Mouse (Mus musculus) gastrocnemius, adult 2 months (tissue): ENCODE data around the gene Hdac1. TPM values are rescaled to one million over a fixed set of nuclear protein-coding genes. Genes with fewer than 3 reads are reported as not detected.
A peak's percentile ranks its signal among the peaks of the same experiment; 100 is the strongest.

Source experiments
- DNase-seq: peaks from one replicate; pipeline ENCODE4 v3.0.0; 2022
- H3K27ac ChIP-seq: fragments of 200-600 bp; 2 replicates; pipeline ENCODE4 v1.8.1; 2022; ENCODE audit warnings: mild to moderate bottlenecking
- H3K4me3 ChIP-seq: fragments of 200-600 bp; 2 replicates; pipeline ENCODE4 v1.8.1; 2022; ENCODE audit warnings: mild to moderate bottlenecking, moderate library complexity
- CTCF ChIP-seq: fragments of 200-600 bp; IDR thresholded peaks from 2 replicates; pipeline ENCODE4 v1.8.1; 2022; ENCODE audit warnings: antibody characterized with exemption, mild to moderate bottlenecking, moderate library complexity
- intact Hi-C: fragments of 180-260 bp; cut with DNase I; formaldehyde crosslinking; loops from one replicate; pipeline ENCODE4 v1.15.1; 2025
- total RNA-seq, 2 experiments: library from RNA; stranded (reverse); gene quantifications; 2 replicates each; pipeline ENCODE4 v1.2.3; 2021

Hdac1 gene
- total RNA-seq, 2 experiments from 2014 or later, result 9.1 to 10.6 TPM

- Histone ChIP-seq H3K4me3 (peak overlapping the region; percentile 79), H3K27ac (peak overlapping the region; percentile 48)
- TF ChIP-seq CTCF, result peak; percentile 68
- DNase-seq, result peak; percentile 53
- intact Hi-C loops, result no loop called here
These were observed 28.1 kb downstream of the Hdac1 start for GRCm38 (mm10) chr4:129514300-129514898.

GRCm38 (mm10) chr4:129513891-129514290 is 28.6 kb downstream of the Hdac1 start:
- Histone ChIP-seq H3K27ac (peak overlapping the region; percentile 49), H3K4me3 (peak overlapping the region; percentile 79)
- no peak for DNase-seq
- no peak for TF ChIP-seq CTCF
- intact Hi-C loops, result no loop called here

DNA sequence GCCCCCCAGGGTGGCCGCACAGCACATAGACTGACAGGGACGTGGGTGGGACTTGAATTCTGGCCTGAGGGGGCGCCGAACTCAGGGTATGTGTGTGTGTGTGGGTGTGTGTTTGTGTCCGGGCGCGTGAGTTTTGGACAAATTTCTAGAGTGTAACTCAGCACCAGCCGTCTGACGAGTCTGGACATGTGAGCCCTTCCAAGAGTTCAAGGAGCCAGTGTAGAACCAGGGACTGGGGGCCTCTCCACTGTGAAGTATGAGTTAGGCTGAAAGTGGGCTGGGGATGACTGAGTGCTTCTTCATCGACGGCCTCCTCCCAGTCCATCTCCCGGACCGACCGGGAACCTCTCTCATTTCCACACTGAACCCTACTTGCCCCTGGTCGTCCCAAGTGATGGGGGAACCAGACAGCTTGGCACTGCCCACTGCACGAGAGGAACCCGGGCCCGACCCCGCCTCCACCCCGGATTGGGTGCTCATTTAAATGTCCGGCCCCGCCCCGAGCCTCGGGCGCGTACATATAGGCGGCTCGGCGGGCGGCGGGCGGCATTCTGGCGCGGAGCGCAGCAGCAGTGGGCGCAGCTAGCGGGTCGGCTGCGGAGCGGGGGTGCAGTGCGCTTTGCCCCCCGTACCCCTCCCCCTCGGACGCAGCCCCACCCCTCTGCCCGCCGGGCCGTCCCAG is 29.3 kb downstream of the Hdac1 start, which contains the start of gene Marcksl1:
Gene Marcksl1, plus strand, starts transcription at position 496 of the 682 bp plus-strand sequence.
- no peak for TF ChIP-seq CTCF
- intact Hi-C loops, result no loop called here
- DNase-seq, result peak; percentile 78
- Histone ChIP-seq H3K27ac (peak within 1 kb of the TSS; percentile 49), H3K4me3 (peak within 1 kb of the TSS; percentile 79)

GRCm38 (mm10) chr4:129511413-129512096 is 31.0 kb downstream of the Hdac1 start:
- DNase-seq, result no peak
- Histone ChIP-seq H3K4me3 (no peak overlapping the region), H3K27ac (0 out of 2 replicates have a peak overlapping the region, but pooled peaks have one; percentile 16)
- no peak for TF ChIP-seq CTCF
- intact Hi-C loops, result no loop called here

- intact Hi-C loops, result no loop called here
- Histone ChIP-seq H3K27ac (no peak overlapping the region), H3K4me3 (no peak overlapping the region)
- no peak for TF ChIP-seq CTCF
- no peak for DNase-seq
These were observed 31.6 kb downstream of the Hdac1 start for GRCm38 (mm10) chr4:129510723-129511412.

DNA sequence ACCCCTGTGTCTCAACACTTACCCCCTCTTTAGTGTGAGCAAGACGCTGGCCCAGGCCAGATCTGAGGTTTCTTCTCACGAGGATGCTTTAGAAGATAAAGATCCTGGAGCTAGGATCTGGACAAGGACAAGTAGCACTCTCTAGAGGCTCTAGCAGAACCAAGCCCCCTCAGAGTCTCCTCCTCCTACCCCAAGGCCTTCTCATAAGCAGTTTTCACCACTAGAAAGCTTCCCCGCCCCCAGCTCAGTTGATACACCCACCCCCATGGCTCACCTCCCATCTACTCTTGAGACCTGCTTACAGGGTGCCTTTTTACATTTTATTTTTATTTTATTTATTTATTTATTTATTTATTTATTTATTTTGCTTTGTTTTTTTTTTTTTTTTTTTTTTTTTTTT is 32.9 kb downstream of the Hdac1 start:
- Histone ChIP-seq H3K27ac (no peak overlapping the region), H3K4me3 (no peak overlapping the region)
- TF ChIP-seq CTCF, result no peak
- DNase-seq, result no peak
- intact Hi-C loops, result no loop called here

GRCm38 (mm10) chr4:129508834-129509600 is 33.5 kb downstream of the Hdac1 start:
- DNase-seq, result no peak
- Histone ChIP-seq H3K27ac (no peak overlapping the region), H3K4me3 (no peak overlapping the region)
- no peak for TF ChIP-seq CTCF
- intact Hi-C loops, result no loop called here

- DNase-seq, result no peak
- Histone ChIP-seq H3K27ac (no peak overlapping the region), H3K4me3 (no peak overlapping the region)
- TF ChIP-seq CTCF, result no peak
- intact Hi-C loops, result no loop called here
These were observed 34.3 kb downstream of the Hdac1 start for GRCm38 (mm10) chr4:129508237-129508515.

GRCm38 (mm10) chr4:129507434-129508236 is 34.9 kb downstream of the Hdac1 start:
- no peak overlapping the region for H3K27ac ChIP-seq
- DNase-seq, result no peak
- no peak overlapping the region for H3K4me3 ChIP-seq
- TF ChIP-seq CTCF, result no peak
- intact Hi-C loops, result no loop called here

DNA sequence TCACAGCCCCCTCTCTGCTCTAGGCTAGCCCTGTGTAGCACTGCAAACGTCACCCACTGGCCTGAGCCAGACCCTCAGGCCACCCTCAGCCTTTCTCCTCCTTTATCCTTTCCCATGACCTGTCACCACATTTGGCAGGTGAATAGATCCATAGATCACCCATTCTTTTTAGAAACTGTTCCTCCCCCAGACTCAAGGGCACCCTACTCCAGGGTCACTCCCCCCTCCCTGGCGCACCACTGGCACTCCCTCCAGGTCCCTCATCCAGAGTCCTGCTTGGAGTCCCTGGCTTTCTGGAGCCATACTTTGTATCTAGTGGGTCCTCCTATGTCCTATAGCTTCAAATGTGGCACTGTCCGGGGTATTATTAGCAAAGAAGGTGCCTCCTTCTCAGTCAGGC is 37.0 kb downstream of the Hdac1 start:
- TF ChIP-seq CTCF, result no peak
- Histone ChIP-seq H3K4me3 (no peak overlapping the region), H3K27ac (no peak overlapping the region)
- intact Hi-C loops, result no loop called here
- DNase-seq, result no peak

DNA sequence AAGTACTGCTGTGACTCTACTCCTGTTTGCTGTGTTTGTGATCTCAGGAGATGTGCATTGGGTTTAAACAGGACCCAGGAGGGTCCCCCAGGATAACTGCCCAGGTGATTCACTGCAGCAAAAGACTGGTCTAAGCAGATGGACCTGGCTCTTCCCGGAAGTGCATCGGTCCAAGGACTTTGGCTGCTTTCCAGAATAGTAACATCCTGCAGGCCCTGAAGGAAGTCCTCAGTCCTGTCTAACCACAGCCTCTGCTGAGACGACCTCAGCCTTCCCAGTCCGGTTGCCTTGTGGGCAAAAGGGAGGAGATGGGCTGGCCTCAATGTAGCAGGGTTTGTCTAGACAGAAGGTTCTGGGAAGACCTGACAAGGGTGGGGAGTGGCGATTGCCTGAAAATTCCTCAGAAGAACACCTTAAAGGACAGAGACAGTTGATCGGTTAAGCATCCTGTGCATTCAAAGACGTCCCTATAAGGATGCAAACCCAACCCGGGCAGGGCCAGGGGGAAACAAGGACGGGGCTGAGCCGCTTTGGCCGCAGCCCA is 39.5 kb downstream of the Hdac1 start:
- H3K27ac ChIP-seq, result no peak overlapping the region
- DNase-seq, result no peak
- intact Hi-C loops, result no loop called here
- peak overlapping the region; percentile 11; the same call in 1 of the 2 replicates for H3K4me3 ChIP-seq
- TF ChIP-seq CTCF, result no peak
